Mouse (Mus musculus): ENCODE results near the gene Atp6v1a.

DNA sequence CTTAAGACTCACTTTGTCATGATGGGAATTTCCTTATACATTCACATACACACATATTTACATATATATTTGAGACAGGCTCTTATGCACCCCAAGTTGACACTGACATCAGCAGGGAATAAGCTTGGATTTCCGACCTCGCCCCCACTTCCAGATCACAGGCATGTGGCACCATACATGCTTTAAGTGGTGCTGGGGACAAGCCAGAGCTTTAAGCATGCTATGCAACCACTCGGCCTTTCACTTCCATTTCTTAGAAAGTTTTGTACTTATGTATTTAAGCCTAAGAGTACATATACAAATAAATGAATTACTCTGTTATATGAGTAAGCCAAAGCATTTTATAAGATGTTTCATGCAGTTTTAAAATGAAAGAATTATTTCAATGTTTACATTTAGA lies 6.3 kb downstream of the Atp6v1a start:
- TF ChIP-seq CTCF (IDR thresholded peaks at IDR 0.05; ENCODE audit: low read depth, low read length) (no peak), POLR2A (IDR thresholded peaks at IDR 0.05; ENCODE audit: borderline replicate concordance, low read depth, low read length) (no peak)
